Mouse (Mus musculus): ENCODE results near the gene Cnih2.
"Not testable (repeated sequence)": the region's sequence is repeated elsewhere in the genome, so short reads cannot be mapped to it uniquely, and the experiment has no call there.

Gene Cnih2

DNA sequence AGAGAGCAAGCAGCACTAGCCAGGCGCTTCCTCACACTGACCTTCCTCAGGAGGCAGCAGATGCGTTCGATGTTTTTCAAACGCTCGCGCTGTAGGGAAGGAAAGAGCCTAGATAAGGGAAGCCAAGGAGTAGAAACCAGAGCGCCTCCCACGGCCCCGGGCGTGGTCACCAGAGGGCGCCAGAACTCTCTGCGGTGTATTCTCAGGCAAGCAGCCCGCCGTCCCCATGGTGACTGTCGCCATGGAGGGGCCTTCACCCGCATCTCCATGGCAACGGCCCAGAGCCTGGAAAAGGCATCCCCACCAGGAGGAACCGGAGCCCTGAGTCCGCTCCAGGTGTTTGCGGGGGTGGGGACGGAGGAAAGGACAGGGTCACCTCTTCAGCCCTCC, 4.1 kb downstream of the Cnih2 start:
- peak; percentile 91 to 97 for DNase-seq (ENCODE audit: inconsistent age in 2 of 2, low spot score in 1 of 2)

- DNase-seq (ENCODE audit: inconsistent age in 2 of 2, low spot score in 1 of 2): no peak
These were observed 4.7 kb downstream of the Cnih2 start for GRCm38 (mm10) chr19:5093481-5094242.

DNA sequence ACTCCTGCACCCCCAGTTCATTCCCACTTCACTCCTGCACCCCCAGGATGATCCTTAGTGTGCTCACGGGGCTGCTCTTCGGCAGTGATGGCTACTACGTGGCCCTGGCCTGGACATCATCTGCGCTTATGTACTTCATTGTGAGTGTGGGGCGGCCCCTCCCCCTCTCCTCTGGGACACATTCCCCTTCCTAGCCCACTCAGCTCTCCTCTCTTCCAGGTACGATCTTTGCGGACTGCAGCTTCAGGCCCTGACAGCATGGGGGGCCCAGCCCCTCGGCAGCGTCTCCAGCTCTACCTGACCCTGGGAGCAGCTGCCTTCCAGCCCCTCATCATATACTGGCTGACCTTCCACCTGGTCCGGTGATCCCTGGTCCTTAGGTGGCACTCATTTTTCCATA, 6.2 kb downstream of the Cnih2 start:
- no peak for DNase-seq (ENCODE audit: inconsistent age in 2 of 2, low spot score in 1 of 2)

DNA sequence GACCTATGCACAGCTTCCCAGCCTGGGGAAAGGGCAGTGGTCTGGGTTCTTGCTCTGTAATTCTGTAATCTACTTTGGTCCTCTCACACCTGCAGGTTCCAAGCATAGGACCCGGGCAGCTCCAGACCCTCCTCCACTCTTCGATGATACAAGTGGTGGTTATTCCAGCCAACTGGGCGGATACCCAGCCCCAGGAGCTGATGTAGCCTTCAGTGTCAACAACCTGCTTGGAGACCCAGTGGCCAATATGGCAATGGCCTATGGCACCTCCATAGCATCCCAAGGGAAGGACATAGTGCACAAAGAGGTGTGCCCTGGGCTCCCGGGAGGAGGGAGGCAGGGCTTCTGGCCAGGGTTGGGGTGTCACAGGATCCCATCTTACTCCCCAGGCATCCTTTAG, 9.0 kb downstream of the Cnih2 start:
- DNase-seq (ENCODE audit: inconsistent age in 2 of 2, low spot score in 1 of 2): no peak

- DNase-seq (ENCODE audit: inconsistent age in 2 of 2, low spot score in 1 of 2): peak; percentile 95 to 98
These were observed 10.2 kb downstream of the Cnih2 start, which contains the start of gene Yif1a for GRCm38 (mm10) chr19:5087884-5088728. Gene Yif1a, plus strand, starts transcription at chr19:5088538.

DNA sequence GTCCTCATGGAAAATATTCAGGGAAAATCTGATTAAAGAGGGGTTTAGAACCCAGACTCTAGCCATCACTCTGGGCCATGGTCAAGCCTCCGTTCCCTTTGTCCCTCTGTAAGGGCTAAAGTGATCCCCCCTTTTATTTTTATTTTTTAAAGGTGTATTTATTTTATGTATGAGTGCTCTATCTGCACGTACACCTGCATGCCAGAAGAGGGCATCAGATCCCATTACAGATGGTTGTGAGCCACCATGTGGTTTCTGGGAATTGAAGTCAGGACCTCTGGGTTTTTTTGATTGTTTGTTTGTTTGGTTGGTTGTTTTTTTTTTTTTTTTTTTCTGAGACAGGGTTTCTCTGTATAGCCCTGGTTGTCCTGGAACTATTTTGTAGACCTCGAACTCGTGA, 11.8 kb downstream of the Cnih2 start:
- not testable (repeated sequence) for DNase-seq (ENCODE audit: inconsistent age in 2 of 2, low spot score in 1 of 2)

DNA sequence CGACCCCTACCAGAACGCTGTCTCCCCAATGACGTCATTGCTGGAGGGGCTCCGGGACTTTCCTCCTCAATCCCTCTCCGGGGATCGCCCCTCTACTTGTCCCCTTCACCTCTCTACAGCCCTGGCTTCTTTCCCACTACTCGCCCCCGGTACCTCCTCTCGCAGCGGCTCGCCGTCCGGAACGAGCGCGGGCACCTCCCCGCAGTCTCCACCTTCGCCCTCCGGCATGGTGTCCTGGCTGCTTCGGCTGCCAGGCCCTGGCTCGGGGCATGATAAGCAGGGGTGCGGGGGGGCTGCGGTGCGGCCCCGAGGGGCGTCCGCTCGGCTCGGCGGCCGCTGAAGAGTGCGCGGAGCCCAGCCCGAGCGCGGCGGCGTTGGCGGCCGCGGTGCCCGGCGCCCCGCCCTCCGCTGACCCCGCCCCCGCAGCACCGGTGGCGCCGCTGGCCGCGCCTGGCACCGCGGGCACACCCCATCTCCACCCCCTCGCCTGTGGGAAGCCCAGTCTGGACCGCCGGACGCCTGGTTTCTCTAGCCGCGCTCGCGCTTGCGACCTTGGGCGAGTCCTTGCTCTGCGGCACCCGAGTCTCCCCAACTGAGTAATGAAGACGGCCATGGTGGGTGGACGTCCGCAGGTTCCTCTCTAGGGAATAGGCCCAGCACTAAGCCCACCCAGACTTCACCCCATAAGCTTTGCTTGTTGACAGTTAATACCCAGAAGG, 13.0 kb downstream of the Cnih2 start, which contains the start of gene Tmem151a:
Tmem151a (minus strand) TSS at position 387 of the 719 bp plus-strand sequence.
- DNase-seq (ENCODE audit: inconsistent age in 2 of 2, low spot score in 1 of 2): peak; percentile 61 to 84

DNA sequence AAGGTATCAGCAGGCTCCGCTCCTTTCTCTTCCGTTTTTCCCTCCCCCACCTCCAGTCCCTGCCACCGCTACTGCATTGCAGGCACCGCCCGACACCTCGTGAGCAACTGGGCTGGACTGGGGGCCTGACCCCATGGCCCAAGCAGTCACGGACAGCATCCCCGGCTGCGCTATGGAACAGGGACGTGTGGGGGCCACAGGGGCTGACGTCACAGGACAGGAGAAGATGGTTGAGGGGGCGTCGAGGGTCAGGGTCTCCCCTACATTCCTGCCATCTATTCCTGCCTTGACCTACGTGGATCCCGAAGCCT, 13.5 kb downstream of the Cnih2 start:
- DNase-seq (ENCODE audit: inconsistent age in 2 of 2, low spot score in 1 of 2): no peak

DNA sequence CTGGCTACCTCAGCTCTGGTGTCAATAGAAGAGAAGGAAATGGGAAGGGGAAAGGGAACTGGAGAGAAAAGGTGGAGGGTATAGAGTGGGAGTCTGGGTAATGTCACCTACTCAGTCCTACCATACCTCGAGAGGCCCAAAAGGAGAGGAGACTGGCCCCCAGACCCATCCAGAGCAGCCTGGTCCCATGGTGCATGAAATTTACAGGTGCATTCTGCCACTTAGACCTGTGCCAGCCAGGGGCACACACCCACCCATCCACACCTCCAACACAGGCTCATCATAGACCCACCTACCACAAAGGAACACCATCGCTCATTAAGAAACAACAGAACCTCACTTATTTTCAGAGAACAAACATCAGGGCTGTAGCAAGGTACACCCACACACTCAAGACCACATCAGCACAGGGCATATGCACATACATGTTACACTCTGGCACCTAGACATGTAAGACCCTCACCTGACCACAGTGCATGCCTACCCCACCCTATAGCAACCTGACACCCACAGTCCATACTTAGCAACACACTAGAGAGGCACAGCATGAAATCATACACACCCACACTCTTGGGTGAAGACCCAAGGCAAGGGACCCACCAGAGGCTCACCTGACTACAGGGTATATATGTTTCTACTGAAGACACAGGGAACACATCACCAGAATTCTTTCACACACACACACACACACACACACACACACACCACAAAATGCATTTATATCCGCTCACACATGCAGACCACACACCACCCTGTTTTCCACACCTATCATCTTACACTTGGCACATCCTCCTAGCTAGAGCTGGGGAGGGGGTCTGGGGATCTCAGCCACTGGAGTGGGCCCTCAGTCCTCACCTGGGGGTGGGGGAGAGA, 14.1 kb downstream of the Cnih2 start:
- DNase-seq (ENCODE audit: inconsistent age in 2 of 2, low spot score in 1 of 2): no peak

GRCm38 (mm10) chr19:5082596-5082995, 15.7 kb downstream of the Cnih2 start:
- no peak for DNase-seq (ENCODE audit: inconsistent age in 2 of 2, low spot score in 1 of 2)

DNA sequence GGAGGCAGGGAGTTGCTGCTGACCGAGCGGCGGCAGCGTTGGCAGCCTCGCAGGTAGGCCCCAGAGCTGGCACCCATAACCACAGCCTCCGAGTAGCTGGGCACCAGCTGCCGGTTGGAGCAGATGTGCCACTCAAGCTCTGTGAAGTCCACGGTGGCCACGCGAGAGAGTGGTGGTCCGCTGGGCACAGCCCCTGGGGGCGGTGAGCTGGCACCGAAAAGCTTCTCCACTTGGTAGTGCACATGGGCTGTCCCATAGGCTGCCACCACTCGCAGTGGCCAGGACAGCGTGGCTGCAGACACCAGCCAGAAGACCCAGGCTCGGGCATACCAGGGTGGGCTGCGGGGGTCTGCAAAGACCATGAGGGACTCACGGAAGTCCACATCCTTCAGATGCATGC, 16.3 kb downstream of the Cnih2 start:
- DNase-seq (ENCODE audit: inconsistent age in 2 of 2, low spot score in 1 of 2): no peak

DNA sequence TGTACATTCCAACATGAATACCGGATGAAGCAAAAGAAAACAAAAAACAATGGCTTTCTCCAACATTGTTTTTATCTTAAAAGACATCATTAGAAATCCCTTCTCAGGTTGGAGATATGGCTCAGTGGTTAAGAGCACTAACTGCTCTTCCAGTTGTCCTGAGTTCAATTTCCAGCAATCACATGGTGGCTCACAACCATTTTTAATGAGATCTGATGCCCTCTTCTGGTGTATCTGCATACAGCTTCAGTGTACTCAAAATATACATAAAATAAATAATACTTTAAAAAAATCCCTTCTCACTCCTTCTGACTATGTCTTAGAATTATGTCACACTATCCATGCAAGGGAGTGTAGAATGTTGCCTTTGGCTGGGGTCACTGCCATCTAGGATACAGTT, 19.0 kb downstream of the Cnih2 start:
- no peak for DNase-seq (ENCODE audit: inconsistent age in 2 of 2, low spot score in 1 of 2)

GRCm38 (mm10) chr19:5073518-5073917, 24.8 kb downstream of the Cnih2 start:
- no peak for DNase-seq (ENCODE audit: inconsistent age in 2 of 2, low spot score in 1 of 2)

GRCm38 (mm10) chr19:5073028-5073427, 25.3 kb downstream of the Cnih2 start:
- DNase-seq (ENCODE audit: inconsistent age in 2 of 2, low spot score in 1 of 2): peak in 1 of 2 experiments; percentile 78

DNA sequence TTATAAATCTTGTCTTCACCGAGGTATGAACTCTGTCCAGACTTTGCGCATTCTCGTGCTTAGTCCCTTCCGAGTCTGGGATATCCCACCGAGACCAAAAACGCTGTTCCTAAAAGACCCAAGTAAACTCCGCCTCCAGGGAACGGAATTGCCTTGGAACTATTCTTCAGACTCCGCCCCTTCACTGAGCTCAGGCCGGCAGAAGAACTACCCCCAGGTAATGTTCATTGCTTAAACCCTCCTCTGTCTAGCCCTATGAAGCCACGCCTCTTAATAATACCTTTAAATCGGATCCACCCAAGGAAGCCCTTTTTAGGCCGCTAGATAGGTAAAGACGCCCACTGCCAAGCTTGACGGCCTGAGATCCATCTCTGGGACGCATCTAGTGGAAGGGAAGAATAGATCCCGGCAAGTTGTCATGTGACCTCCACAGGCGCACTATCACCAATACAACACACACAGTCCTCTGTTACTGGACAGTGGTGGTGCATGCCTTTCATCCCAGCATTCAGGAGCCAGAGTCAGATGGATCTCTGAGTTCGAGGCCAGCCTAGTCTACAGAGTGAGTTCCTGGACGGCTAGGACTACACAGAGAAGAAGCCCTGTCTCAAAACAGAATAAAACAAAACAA, 25.8 kb downstream of the Cnih2 start:
- DNase-seq (ENCODE audit: inconsistent age in 2 of 2, low spot score in 1 of 2): peak in 1 of 2 experiments; percentile 39

DNA sequence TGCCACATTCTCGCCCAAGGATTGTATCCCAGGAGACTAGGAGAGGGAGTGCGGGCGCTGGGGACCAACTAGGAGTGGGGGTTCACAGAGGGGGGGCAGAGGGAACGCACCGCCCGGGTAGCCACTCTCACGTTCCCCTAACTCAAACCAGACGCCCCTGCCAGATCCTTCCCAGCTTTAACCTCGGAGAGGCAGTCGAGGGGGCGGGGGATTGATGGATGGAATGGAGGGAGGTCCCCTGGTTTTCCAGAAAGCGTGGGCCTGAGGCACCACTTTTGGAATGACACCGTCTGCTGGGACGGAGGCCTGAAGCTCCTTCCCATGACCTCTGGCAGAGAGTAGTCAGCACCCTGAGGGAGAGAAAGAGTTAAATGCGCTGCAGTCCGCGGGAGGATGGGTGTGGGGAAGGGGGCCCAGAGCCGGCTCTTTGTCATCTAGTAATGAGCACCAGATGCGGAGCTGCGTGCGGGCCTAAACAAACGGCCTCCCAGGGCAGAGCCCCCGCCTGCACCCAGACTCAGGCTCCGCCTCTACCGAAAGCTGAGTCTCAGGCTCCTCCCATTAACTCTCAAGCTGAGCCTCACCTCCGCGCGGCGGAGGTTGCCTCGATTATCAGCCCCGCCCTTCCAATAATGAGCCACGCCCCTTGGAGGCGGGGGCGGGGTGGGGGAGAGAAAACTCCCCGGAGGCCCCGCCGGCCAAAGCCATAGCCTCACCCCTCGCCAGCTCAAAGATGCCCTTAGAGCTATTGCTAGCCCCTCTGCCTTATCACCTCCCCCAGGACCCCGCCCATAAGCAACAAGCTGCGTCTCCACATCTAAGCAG, 26.6 kb downstream of the Cnih2 start:
- peak; percentile 83 to 92 for DNase-seq (ENCODE audit: inconsistent age in 2 of 2, low spot score in 1 of 2)

DNA sequence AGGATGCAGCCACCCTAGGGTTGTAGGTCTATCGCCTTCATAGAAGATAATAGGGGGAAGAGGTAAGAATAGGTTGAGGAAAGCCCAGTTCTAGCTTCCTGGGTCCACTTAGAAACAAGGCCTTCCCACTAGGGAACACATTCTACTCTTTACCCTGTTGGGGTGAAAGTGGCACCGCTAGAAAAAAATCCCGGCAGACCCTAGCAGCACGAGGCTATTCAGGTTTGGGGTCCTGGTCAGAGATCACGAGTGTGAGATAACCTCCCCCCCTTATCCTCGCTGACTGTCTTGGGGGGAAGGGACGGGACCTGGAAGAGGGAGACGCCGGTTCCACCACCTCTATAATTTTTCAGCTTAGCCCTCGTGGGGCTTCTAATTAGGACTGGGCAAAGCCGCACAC, 27.2 kb downstream of the Cnih2 start:
- no peak for DNase-seq (ENCODE audit: inconsistent age in 2 of 2, low spot score in 1 of 2)

DNA sequence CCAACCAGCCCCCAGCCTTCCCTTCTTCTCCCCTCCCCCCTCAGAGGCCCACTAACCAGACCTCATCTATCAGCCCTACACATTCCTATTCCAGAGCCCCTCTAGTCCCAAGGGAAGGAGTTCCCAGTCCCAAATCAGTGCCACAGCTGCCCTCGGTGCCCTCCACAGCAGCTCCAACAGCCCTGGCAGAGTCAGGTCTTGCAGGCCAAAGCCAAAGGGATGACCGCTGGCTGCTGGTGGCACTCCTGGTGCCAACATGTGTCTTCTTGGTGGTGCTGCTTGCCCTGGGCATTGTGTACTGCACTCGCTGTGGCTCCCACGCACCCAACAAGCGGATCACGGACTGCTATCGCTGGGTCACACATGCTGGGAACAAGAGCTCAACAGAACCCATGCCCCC, 28.3 kb downstream of the Cnih2 start:
- no peak for DNase-seq (ENCODE audit: inconsistent age in 2 of 2, low spot score in 1 of 2)

- DNase-seq (ENCODE audit: inconsistent age in 2 of 2, low spot score in 1 of 2): no peak
These were observed 28.8 kb downstream of the Cnih2 start for GRCm38 (mm10) chr19:5069486-5069885.

Measured in adrenal gland, adult (tissue).